Mouse (Mus musculus) regulatory T cell (primary cell): Measurements from ENCODE around the gene Mrgprb5.
"Not testable (repeated sequence)": the region's sequence is repeated elsewhere in the genome, so short reads cannot be mapped to it uniquely, and the experiment has no call there.

Experiments used
- in situ Hi-C: fragments of 300-600 bp; cut with MboI, MseI; formaldehyde crosslinking; loops from one replicate; pipeline ENCODE4 v1.15.1; 2025; ENCODE audit warnings: high pct_unique_total_duplicates

The Mrgprb5 gene

DNA sequence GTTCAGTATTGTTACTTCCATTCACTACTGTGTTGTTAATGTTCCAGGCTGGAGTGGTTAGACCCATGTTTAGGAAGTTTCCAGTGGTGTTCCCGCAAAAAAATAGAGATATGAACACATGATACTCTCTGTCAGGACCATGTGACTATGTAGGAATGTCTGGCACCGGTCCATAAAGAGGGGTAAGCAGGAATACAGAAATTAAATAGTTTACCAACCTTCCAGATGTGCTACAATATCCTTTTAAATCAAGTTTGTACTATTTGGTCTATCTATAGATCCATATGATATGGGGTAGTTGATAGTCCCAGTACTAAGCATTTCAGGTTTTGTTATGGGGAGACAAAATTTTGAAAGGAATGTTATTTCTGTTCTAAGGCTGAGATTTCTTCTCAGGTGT lies at the start of gene Mrgprb5:
TSS of gene Mrgprb5 (minus strand) at position 101 of the 400 bp plus-strand sequence.
- in situ Hi-C loops, result no loop called here

DNA sequence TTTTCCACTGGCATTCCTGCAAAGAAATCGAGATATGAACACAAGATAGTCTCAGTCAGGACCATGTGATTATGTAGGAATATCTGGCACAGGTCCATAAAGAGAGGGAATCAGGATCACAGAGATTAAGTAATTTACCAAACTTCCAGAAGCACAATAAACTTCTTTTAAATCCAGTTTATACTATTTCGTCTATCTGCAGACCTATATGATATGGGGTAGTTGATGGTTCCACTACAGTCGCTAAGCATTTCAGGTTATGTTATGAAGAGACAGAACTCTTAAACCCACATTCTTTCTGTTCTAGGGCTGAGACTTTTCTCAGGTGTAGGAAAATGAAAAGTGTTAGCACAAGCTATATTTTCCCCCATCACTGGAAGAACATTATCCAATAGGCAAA lies 30.4 kb upstream of the Mrgprb5 start, which contains the start of gene Mrgprb4:
TSS of gene Mrgprb4 (minus strand) at position 101 of the 400 bp plus-strand sequence.
- in situ Hi-C loops, result no loop called here

DNA sequence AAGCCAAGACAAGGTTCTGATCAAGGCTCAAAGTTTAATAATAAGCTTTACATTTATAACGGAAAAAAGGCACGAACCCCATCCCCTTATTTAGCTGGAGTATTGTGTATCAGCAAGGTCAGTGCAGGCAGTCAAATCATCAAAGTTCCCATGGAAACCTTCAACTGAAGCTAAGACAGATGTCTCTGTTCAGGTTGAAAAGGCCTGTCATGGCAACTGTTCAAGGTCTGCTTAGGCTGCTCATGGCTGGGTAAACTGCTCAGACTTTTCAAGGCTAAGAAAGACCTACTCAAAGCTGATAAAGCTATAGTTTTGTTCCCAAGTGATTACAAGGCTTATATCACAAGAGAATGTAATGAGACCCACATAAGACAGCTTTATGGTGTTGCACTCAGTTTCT lies 1.3 kb downstream of the Mrgprb5 start:
- in situ Hi-C loops, result no loop called here

DNA sequence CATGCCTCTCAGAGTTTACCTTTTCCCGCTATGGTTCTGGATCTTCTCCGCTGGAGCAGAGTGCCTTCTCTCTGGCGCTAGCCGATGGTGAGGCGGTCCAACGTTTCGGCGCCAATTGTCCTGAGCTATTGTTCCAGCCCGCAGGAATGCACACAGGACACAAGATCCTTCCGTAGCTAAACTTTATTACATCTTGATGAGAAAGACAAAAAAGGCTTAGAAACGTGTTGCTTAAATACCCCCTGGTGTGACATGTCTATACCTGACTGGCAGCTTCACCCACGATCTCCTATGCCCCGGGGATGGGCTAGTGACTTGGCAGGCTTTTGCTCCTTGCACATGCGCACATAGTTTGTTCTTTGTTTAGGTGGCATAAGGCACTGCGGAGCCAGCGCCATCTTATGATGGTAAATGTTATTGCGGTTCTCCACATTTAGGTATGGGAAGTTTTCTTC lies 30.5 kb downstream of the Mrgprb5 start:
- in situ Hi-C loops, result no loop called here

DNA sequence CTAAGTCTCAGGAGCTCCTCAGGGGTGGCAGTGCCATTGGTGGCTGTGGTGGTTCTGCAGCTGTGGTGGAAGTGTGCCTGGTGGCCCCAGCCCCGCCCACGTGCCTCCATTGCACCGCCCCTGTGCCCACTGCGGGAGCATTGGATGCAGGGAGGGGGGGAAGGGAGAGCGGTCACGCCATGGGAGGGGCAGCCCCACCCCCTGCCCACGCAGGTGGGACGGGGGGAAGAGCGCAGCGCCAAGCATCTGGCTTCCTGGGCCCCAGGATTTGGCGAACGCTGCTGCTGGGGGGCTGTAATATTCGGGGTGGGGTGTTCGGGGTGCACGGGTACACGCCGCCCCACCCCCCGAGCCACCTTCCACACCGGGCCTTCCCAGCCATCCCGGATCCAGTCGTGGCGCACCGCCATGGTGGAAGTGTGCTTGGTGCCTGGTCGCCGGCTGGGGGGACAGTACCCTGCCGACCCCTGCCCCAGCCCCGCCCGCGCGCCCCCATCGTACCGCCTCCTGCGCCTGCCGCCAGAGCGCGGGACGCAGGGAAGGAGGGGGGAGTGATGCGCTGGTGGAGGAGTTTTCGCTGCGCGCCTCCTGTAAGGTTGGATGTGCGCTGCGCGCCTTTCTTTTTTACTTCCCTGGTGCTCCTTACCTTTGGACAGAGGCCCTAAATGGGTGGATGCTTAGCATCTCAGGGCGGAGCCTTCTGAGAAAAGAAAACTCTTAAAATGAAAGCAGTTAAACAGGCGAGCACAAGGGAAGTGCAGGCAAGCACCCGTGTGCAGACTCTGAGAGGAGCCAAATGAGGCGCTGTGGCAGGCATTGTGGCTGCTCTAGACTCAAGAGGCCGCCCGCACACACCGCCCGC lies 31.4 kb downstream of the Mrgprb5 start:
- in situ Hi-C loops, result no loop called here

DNA sequence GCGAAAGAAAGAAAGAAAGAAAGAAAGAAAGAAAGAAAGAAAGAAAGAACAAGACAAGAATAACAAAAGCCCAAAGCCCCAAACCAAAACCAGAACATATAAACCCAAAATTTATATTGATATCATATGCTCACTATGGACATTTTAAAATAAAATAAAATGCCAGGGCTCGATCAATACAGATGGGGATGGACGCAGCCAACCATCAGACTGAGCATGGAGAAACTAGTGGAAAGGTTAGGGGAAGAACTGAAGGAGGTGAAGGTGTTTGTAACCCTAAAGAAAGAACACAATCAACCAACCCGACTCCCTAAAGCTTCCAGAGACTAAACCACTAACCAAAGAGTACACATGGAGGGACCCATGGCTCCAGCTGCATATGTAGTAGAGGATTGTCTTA lies 36.1 kb downstream of the Mrgprb5 start:
- in situ Hi-C loops, result no loop called here

DNA sequence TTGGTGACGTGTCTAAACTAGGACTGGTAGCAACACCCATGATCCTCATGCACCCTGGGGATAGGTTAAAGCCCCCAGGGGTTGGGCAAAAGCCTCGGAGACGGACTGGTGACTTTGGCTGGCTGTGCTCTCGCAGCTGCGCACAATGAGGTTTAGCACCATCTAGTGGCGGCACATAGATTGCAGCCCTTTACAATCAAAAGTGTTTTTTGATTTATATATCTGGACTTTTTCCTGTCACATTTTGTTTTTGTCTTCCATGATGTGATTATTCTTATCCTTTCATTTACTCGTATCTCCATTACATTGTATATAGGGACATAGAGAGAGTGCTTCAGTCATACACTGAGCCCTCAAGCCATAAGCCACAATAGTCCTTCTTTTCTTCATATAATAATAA lies 36.6 kb downstream of the Mrgprb5 start:
- in situ Hi-C loops, result not testable (repeated sequence)

DNA sequence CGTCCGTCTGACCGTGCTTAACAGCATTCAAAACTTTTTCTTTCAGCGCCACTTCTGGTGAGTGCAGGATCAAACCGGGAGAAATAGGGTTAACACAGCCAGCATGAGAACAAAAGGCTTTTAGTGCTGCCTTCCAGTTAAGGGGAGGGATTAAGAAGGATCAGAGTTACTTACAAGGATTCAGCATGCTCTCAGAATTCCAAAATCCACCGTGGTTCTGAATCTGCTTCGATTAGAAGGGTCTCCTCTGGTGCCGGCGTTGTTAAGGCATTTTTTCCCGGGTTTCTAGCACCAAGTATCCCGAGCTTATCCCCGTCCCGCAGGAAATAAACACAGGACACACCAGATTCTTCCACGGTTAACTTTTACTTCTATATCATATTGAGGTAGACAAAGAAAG lies 37.0 kb downstream of the Mrgprb5 start:
- in situ Hi-C loops, result not testable (repeated sequence)

DNA sequence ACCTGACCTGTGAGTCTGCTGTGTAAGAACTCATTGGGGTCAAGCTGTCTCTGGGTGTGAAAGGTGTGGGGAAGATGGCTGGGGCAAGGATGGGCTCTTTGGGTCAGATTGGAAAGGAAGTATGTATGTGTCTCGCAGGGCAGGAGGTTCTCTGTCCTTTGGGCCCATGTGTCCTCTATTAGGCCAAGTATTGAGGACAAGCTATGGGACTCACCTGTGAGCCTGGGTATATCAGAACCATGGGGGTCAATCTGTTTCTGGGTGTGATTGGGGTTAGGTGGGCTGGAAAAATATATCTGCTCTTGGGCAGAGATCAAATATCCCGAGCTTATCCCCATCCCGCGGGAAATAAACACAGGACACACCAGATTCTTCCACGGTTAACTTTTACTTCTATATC lies 45.0 kb downstream of the Mrgprb5 start:
- in situ Hi-C loops, result no loop called here
